Mouse (Mus musculus) MEL (cell line): ENCODE measurements around the gene Ino80.

Source experiments
- CTCF ChIP-seq, 3 experiments: IDR thresholded peaks in 2 of 3; conservative IDR thresholded peaks in 1 of 3; 2 replicates each; pipeline ENCODE4 v1.5.1; 2011 to 2012; ENCODE audit warnings: low read length in 3 of 3, low read depth in 2 of 3, mild to moderate bottlenecking in 2 of 3, improper control_type of control experiment in 1 of 3, inconsistent platforms in 1 of 3, mixed read lengths in 1 of 3, moderate library complexity in 1 of 3; ENCODE audit not compliant: control insufficient read depth in 1 of 3, insufficient read depth in 1 of 3, poor library complexity in 1 of 3, severe bottlenecking in 1 of 3
- ETS1 ChIP-seq: IDR thresholded peaks from 2 replicates; pipeline ENCODE4 v1.6.1; 2012; ENCODE audit warnings: low read depth, mild to moderate bottlenecking, inconsistent platforms, low read length, improper control_type of control experiment, moderate library complexity
- MAX ChIP-seq: IDR thresholded peaks from 2 replicates; pipeline ENCODE4 v1.6.1; 2011; ENCODE audit warnings: low read length, improper control_type of control experiment
- NELFE ChIP-seq: IDR thresholded peaks from 2 replicates; pipeline ENCODE4 v1.6.1; 2011; ENCODE audit warnings: low read depth, low read length, improper control_type of control experiment
- POLR2A ChIP-seq, 2 experiments: IDR thresholded peaks; 2 replicates each; pipeline ENCODE4 v1.6.1; 2011 to 2012; ENCODE audit warnings: low read length in 2 of 2, mild to moderate bottlenecking in 2 of 2, control low read depth in 1 of 2, improper control_type of control experiment in 1 of 2, low read depth in 1 of 2, moderate library complexity in 1 of 2; ENCODE audit not compliant: control insufficient read depth in 1 of 2, insufficient read depth in 1 of 2, poor library complexity in 1 of 2
- POLR2AphosphoS2 ChIP-seq: IDR thresholded peaks from 2 replicates; pipeline ENCODE4 v1.6.1; 2011; ENCODE audit warnings: low read length, improper control_type of control experiment
- SIN3A ChIP-seq: IDR thresholded peaks from 2 replicates; pipeline ENCODE4 v1.6.1; 2012; ENCODE audit warnings: low read length, improper control_type of control experiment, inconsistent platforms
- TAL1 ChIP-seq: IDR thresholded peaks from 2 replicates; pipeline ENCODE4 v1.6.1; 2012; ENCODE audit warnings: mild to moderate bottlenecking, inconsistent platforms, low read length, moderate library complexity, mixed read lengths
- UBTF ChIP-seq: IDR thresholded peaks from 2 replicates; pipeline ENCODE4 v1.6.1; 2012; ENCODE audit warnings: low read depth, mild to moderate bottlenecking, inconsistent platforms, low read length, improper control_type of control experiment, moderate library complexity, borderline replicate concordance; ENCODE audit not compliant: insufficient read depth
- USF1 ChIP-seq: IDR thresholded peaks from 2 replicates; pipeline ENCODE4 v1.6.1; 2014; ENCODE audit warnings: low read depth, mild to moderate bottlenecking, inconsistent platforms, low read length, improper control_type of control experiment, moderate library complexity
- ZNF384 ChIP-seq: IDR thresholded peaks from 2 replicates; pipeline ENCODE4 v1.6.1; 2012; ENCODE audit warnings: low read depth, mild to moderate bottlenecking, inconsistent platforms, low read length, improper control_type of control experiment

GRCm38 (mm10) chr2:119325568-119326143, 151.8 kb downstream of the Ino80 start, which contains the start of gene Dll4:
- TF ChIP-seq TAL1 = no peak
- no peak for TF ChIP-seq CTCF (IDR thresholded peaks at IDR 0.05 in 2 of 3, conservative IDR thresholded peaks at IDR 0.05 in 1 of 3; ENCODE audit: control insufficient read depth in 1 of 3, insufficient read depth in 1 of 3, low read depth in 2 of 3, low read length in 3 of 3, poor library complexity in 1 of 3, severe bottlenecking in 1 of 3)
- TF ChIP-seq POLR2A (IDR thresholded peaks at IDR 0.05; ENCODE audit: control insufficient read depth in 1 of 2, insufficient read depth in 1 of 2, low read depth in 1 of 2, low read length in 2 of 2, poor library complexity in 1 of 2) = no peak
- TF ChIP-seq MAX = no peak
- no peak for TF ChIP-seq SIN3A
- no peak for TF ChIP-seq ZNF384
- TF ChIP-seq ETS1 = no peak
- TF ChIP-seq POLR2AphosphoS2 = no peak
- no peak for TF ChIP-seq NELFE
- no peak for TF ChIP-seq USF1
- no peak for TF ChIP-seq UBTF
